Mouse (Mus musculus): ENCODE data around the gene Rpl41. TPM values are rescaled to one million over a fixed set of nuclear protein-coding genes. Genes with fewer than 3 reads are reported as not detected.

Gene Rpl41
- polyA plus RNA-seq (2014; fragmentation: Illumina TruSeq; extraction: RNeasy Lipid Tissue Mini Kit (QIAGEN cat#74804); ENCODE audit: low read depth, low replicate concordance) = 12.5 TPM

DNA sequence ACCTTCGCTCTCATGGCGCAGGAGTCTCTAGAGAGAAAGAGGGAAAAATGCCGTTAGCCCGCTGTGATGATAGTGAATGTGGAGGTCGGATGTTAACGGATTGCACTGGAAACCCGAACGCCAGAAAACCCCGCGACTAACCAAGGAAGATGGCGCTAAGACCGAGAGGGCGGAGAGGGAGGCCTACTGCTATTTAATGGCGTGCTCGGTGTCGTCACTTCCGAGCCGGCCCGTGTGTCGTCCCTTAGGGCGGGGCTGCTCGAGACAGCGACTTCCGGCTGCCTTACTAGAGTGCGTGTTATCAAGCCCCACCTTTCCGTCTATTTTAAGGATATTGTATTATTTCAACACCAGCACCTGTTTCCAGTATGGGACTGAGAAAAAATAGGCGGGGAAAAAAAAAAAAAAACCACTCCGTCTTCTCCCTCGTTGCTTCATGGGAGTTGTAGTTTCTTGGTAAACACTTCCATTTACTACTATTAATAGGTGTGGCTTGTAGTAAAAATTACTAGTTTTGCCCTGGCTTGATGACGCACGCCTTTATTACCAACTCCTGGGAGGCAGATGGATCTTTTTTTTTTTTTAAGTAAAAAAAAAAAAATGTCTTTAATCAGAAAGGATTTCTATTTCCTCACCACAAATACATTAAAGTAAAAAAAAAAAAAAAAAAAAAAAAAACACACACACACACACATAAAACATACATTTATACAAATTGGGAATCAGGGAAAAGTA is at the start of gene Rpl41:
Gene Rpl41 (minus strand): TSS at position 359 of the 735 bp plus-strand sequence.

GRCm38 (mm10) chr10:128589464-128590192 is 40.5 kb upstream of the Rpl41 start, which contains the start of gene Erbb3:
TSS of gene Erbb3 (minus strand) at chr10:128589652.

DNA sequence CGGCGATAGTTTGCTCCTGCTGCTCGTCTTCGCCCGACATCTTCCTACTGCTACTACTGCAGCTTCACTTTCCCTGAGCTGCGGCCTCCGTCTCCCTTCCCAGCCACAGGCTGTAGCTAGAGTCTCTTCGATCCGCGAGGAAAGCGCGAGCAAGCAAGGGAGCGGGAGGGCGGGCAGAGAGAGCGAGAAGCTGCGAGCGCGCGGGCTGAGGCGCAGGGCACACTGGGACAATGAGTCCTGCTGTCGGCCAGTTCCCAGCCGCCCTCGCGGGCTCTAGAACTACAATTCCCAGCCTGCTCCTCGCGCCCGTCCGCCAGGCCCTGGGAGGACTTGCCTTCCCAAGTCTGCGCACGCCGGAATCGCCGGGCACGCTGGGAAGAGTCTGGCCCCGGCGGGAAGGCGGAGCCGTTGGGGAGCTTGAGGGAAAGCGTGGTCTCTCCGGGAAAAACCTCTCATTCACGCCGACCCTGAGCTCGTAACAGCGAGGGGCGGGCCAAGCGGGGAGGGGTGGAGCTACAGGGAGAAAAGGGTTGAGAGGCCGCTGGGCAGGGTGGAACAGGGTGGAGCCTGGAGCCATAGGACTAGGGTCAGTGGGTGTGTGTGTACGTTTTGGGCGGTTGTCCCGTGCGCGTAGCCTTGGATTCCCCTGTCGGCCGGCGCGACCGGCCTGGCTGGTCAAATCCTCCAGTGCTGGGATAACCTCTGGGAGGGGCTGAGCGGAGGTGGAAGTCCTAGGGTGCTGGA is 16.9 kb upstream of the Rpl41 start, which contains the start of gene Pa2g4:
Gene Pa2g4 (minus strand): TSS at position 200 of the 744 bp plus-strand sequence.

GRCm38 (mm10) chr10:128547361-128548032 is 1.6 kb downstream of the Rpl41 start, which contains the start of gene Zc3h10:
TSS of gene Zc3h10 (minus strand) at chr10:128547774.

DNA sequence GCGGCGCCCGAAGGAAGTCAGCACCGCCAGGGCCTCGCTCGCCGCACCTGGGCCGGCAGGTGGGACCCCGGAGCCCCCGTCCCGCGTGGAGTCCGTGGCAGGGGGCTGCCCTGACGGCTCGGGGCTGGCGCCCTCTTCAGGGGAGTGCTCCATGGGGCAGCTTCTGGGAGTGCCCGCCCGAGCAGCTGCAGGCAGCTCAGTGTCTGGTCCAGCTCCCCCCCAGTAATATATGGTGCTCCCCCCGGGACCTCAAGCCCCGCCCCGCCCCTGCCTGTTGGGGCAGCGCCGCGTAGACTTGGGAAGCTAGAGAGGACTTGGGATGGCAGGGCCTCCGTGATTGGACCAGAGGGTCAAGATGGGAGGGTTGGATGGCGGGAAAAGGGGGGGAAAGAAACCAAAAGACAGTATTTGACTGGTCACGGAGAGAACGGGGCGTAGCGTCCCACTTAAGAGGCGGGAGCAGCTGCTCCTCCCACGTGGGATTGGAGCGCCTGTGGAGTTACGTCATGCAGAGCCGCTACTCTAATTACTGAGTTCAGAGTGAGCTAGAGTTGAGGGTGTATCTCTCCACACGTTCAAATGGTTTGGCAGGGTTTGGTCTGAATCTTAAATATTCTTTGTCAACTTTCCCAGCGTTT is 23.3 kb downstream of the Rpl41 start, which contains the start of gene Esyt1:
Gene Esyt1 (minus strand): TSS at position 201 of the 638 bp plus-strand sequence.

GRCm38 (mm10) chr10:128498590-128498989 is 50.5 kb downstream of the Rpl41 start, which contains the start of gene Myl6b:
TSS of gene Myl6b (minus strand) at chr10:128498685.

Other genes starting within 250 kb of the Rpl41 start
- gene Pan2, start 246.0 kb downstream of the Rpl41 start, polyA plus RNA-seq (2014; fragmentation: Illumina TruSeq; extraction: RNeasy Lipid Tissue Mini Kit (QIAGEN cat#74804); ENCODE audit: low read depth, low replicate concordance) = 7.5 TPM
- 51.6 TPM for gene Cnpy2, start 226.8 kb downstream of the Rpl41 start, polyA plus RNA-seq (2014; fragmentation: Illumina TruSeq; extraction: RNeasy Lipid Tissue Mini Kit (QIAGEN cat#74804); ENCODE audit: low read depth, low replicate concordance)
- gene Cs, start 211.6 kb downstream of the Rpl41 start, polyA plus RNA-seq (2014; fragmentation: Illumina TruSeq; extraction: RNeasy Lipid Tissue Mini Kit (QIAGEN cat#74804); ENCODE audit: low read depth, low replicate concordance) = 151 TPM
- 19.6 TPM for gene Coq10a, start 180.3 kb downstream of the Rpl41 start, polyA plus RNA-seq (2014; fragmentation: Illumina TruSeq; extraction: RNeasy Lipid Tissue Mini Kit (QIAGEN cat#74804); ENCODE audit: low read depth, low replicate concordance)
- 14.8 TPM for gene Ankrd52, start 172.2 kb downstream of the Rpl41 start, polyA plus RNA-seq (2014; fragmentation: Illumina TruSeq; extraction: RNeasy Lipid Tissue Mini Kit (QIAGEN cat#74804); ENCODE audit: low read depth, low replicate concordance)
- not detected for gene Slc39a5, start 148.1 kb downstream of the Rpl41 start, polyA plus RNA-seq (2014; fragmentation: Illumina TruSeq; extraction: RNeasy Lipid Tissue Mini Kit (QIAGEN cat#74804); ENCODE audit: low read depth, low replicate concordance)
- gene Nabp2, start 137.8 kb downstream of the Rpl41 start, polyA plus RNA-seq (2014; fragmentation: Illumina TruSeq; extraction: RNeasy Lipid Tissue Mini Kit (QIAGEN cat#74804); ENCODE audit: low read depth, low replicate concordance) = 32.8 TPM
- 13.8 TPM for gene Rnf41, start 137.6 kb downstream of the Rpl41 start, polyA plus RNA-seq (2014; fragmentation: Illumina TruSeq; extraction: RNeasy Lipid Tissue Mini Kit (QIAGEN cat#74804); ENCODE audit: low read depth, low replicate concordance)
- 50.5 TPM for gene Smarcc2, start 90.1 kb downstream of the Rpl41 start, polyA plus RNA-seq (2014; fragmentation: Illumina TruSeq; extraction: RNeasy Lipid Tissue Mini Kit (QIAGEN cat#74804); ENCODE audit: low read depth, low replicate concordance)
- gene Myl6, start 55.2 kb downstream of the Rpl41 start, polyA plus RNA-seq (2014; fragmentation: Illumina TruSeq; extraction: RNeasy Lipid Tissue Mini Kit (QIAGEN cat#74804); ENCODE audit: low read depth, low replicate concordance) = 64.3 TPM
- not detected for gene Myl6b, start 50.6 kb downstream of the Rpl41 start, polyA plus RNA-seq (2014; fragmentation: Illumina TruSeq; extraction: RNeasy Lipid Tissue Mini Kit (QIAGEN cat#74804); ENCODE audit: low read depth, low replicate concordance)
- gene Esyt1, start 23.4 kb downstream of the Rpl41 start, polyA plus RNA-seq (2014; fragmentation: Illumina TruSeq; extraction: RNeasy Lipid Tissue Mini Kit (QIAGEN cat#74804); ENCODE audit: low read depth, low replicate concordance) = 5.1 TPM
- gene Zc3h10, start 1.5 kb downstream of the Rpl41 start, polyA plus RNA-seq (2014; fragmentation: Illumina TruSeq; extraction: RNeasy Lipid Tissue Mini Kit (QIAGEN cat#74804); ENCODE audit: low read depth, low replicate concordance) = 0.82 TPM
- gene Pa2g4, start 16.7 kb upstream of the Rpl41 start, polyA plus RNA-seq (2014; fragmentation: Illumina TruSeq; extraction: RNeasy Lipid Tissue Mini Kit (QIAGEN cat#74804); ENCODE audit: low read depth, low replicate concordance) = 91.8 TPM
- gene Erbb3, start 40.3 kb upstream of the Rpl41 start, polyA plus RNA-seq (2014; fragmentation: Illumina TruSeq; extraction: RNeasy Lipid Tissue Mini Kit (QIAGEN cat#74804); ENCODE audit: low read depth, low replicate concordance) = 2.4 TPM
- gene Rps26, start 77.4 kb upstream of the Rpl41 start, polyA plus RNA-seq (2014; fragmentation: Illumina TruSeq; extraction: RNeasy Lipid Tissue Mini Kit (QIAGEN cat#74804); ENCODE audit: low read depth, low replicate concordance) = 12.2 TPM
- gene Ikzf4, start 96.7 kb upstream of the Rpl41 start, polyA plus RNA-seq (2014; fragmentation: Illumina TruSeq; extraction: RNeasy Lipid Tissue Mini Kit (QIAGEN cat#74804); ENCODE audit: low read depth, low replicate concordance) = 1.5 TPM
- 13.9 TPM for gene Suox, start 124.8 kb upstream of the Rpl41 start, polyA plus RNA-seq (2014; fragmentation: Illumina TruSeq; extraction: RNeasy Lipid Tissue Mini Kit (QIAGEN cat#74804); ENCODE audit: low read depth, low replicate concordance)
- gene Rab5b, start 147.0 kb upstream of the Rpl41 start, polyA plus RNA-seq (2014; fragmentation: Illumina TruSeq; extraction: RNeasy Lipid Tissue Mini Kit (QIAGEN cat#74804); ENCODE audit: low read depth, low replicate concordance) = 151 TPM
- gene Pmel, start 154.9 kb upstream of the Rpl41 start, polyA plus RNA-seq (2014; fragmentation: Illumina TruSeq; extraction: RNeasy Lipid Tissue Mini Kit (QIAGEN cat#74804); ENCODE audit: low read depth, low replicate concordance) = not detected
- gene Cdk2, start 155.7 kb upstream of the Rpl41 start, polyA plus RNA-seq (2014; fragmentation: Illumina TruSeq; extraction: RNeasy Lipid Tissue Mini Kit (QIAGEN cat#74804); ENCODE audit: low read depth, low replicate concordance) = 12.2 TPM
- gene Dgka, start 195.6 kb upstream of the Rpl41 start, polyA plus RNA-seq (2014; fragmentation: Illumina TruSeq; extraction: RNeasy Lipid Tissue Mini Kit (QIAGEN cat#74804); ENCODE audit: low read depth, low replicate concordance) = 9.4 TPM
- gene Pym1, start 198.6 kb upstream of the Rpl41 start, polyA plus RNA-seq (2014; fragmentation: Illumina TruSeq; extraction: RNeasy Lipid Tissue Mini Kit (QIAGEN cat#74804); ENCODE audit: low read depth, low replicate concordance) = 0.93 TPM
- gene Mmp19, start 241.6 kb upstream of the Rpl41 start, polyA plus RNA-seq (2014; fragmentation: Illumina TruSeq; extraction: RNeasy Lipid Tissue Mini Kit (QIAGEN cat#74804); ENCODE audit: low read depth, low replicate concordance) = 56.4 TPM

Data from adrenal gland, adult 10 weeks (tissue).